Mouse (Mus musculus): Measurements from ENCODE around the gene Pknox1. TPM values are rescaled to one million over a fixed set of nuclear protein-coding genes. Genes with fewer than 3 reads are reported as not detected.
A peak's percentile ranks its signal among the peaks of the same experiment; 100 is the strongest.
"Not testable (repeated sequence)": the region's sequence is repeated elsewhere in the genome, so short reads cannot be mapped to it uniquely, and the experiment has no call there.

Pknox1 gene
- polyA plus RNA-seq, 1 experiment from 2014 or later: 22.7 TPM

- H3K27ac ChIP-seq (ENCODE audit: low read depth, low read length): no peak overlapping the region
- H3K4me2 ChIP-seq: no peak overlapping the region
- no peaks in the 10 kb centered on the region for H3K9me3 ChIP-seq (ENCODE audit: control insufficient read depth, low read length)
- 88% methylated on average over 14 of the region's 14 CpGs for WGBS
- DNase-seq (ENCODE audit: low spot score, missing footprints): no peak
- peaks cover 5% of the 10 kb centered on the region; the same call in 1 of the 2 replicates for H3K36me3 ChIP-seq (ENCODE audit: control insufficient read depth, insufficient read depth, low read length)
- no peak overlapping the region for H3K4me3 ChIP-seq (ENCODE audit: low read depth, low read length)
- H3K4me1 ChIP-seq (ENCODE audit: control insufficient read depth, insufficient read depth, low read length): peaks cover 4% of the 10 kb centered on the region; the same call in 1 of the 2 replicates
- ATAC-seq (ENCODE audit: low FRiP score): no peak
- no peak overlapping the region for H3K9ac ChIP-seq (ENCODE audit: low read length)
- no peaks in the 10 kb centered on the region for H3K27me3 ChIP-seq (ENCODE audit: control insufficient read depth, insufficient read depth, low read length)
These were observed 32.9 kb upstream of the Pknox1 start for GRCm38 (mm10) chr17:31531441-31532158.

GRCm38 (mm10) chr17:31532331-31532730 lies 32.2 kb upstream of the Pknox1 start:
- not testable (repeated sequence) for H3K4me1 ChIP-seq (ENCODE audit: control insufficient read depth, insufficient read depth, low read length); DNase-seq (ENCODE audit: low spot score, missing footprints); H3K4me3 ChIP-seq (ENCODE audit: low read depth, low read length); H3K27ac ChIP-seq (ENCODE audit: low read depth, low read length); H3K36me3 ChIP-seq (ENCODE audit: control insufficient read depth, insufficient read depth, low read length); ATAC-seq (ENCODE audit: low FRiP score); H3K27me3 ChIP-seq (ENCODE audit: control insufficient read depth, insufficient read depth, low read length); H3K9me3 ChIP-seq (ENCODE audit: control insufficient read depth, low read length); H3K9ac ChIP-seq (ENCODE audit: low read length); H3K4me2 ChIP-seq
- 99% methylated on average over 3 of the region's 4 CpGs for WGBS

- Histone ChIP-seq H3K4me3 (ENCODE audit: low read depth, low read length) (no peak overlapping the region), H3K36me3 (ENCODE audit: control insufficient read depth, insufficient read depth, low read length) (no peaks in the 10 kb centered on the region), H3K4me1 (ENCODE audit: control insufficient read depth, insufficient read depth, low read length) (peaks cover 4% of the 10 kb centered on the region; the same call in 1 of the 2 replicates), H3K27me3 (ENCODE audit: control insufficient read depth, insufficient read depth, low read length) (no peaks in the 10 kb centered on the region), H3K9me3 (ENCODE audit: control insufficient read depth, low read length) (no peaks in the 10 kb centered on the region), H3K4me2 (no peak overlapping the region), H3K9ac (ENCODE audit: low read length) (no peak overlapping the region), H3K27ac (ENCODE audit: low read depth, low read length) (no peak overlapping the region)
- DNase-seq (ENCODE audit: low spot score, missing footprints): no peak
- no peak for ATAC-seq (ENCODE audit: low FRiP score)
- WGBS: 72% methylated on average over 4 of the region's 4 CpGs
These were observed 29.2 kb upstream of the Pknox1 start for GRCm38 (mm10) chr17:31535358-31535757.

- 46% methylated on average over 8 of the region's 8 CpGs for WGBS
- no peaks in the 10 kb centered on the region for H3K36me3 ChIP-seq (ENCODE audit: control insufficient read depth, insufficient read depth, low read length)
- H3K4me3 ChIP-seq (ENCODE audit: low read depth, low read length): no peak overlapping the region
- DNase-seq (ENCODE audit: low spot score, missing footprints): peak; percentile 88
- peaks cover 4% of the 10 kb centered on the region; the same call in 1 of the 2 replicates for H3K4me1 ChIP-seq (ENCODE audit: control insufficient read depth, insufficient read depth, low read length)
- H3K9ac ChIP-seq (ENCODE audit: low read length): peak overlapping the region; percentile 51
- no peaks in the 10 kb centered on the region for H3K9me3 ChIP-seq (ENCODE audit: control insufficient read depth, low read length)
- ATAC-seq (ENCODE audit: low FRiP score): peak; percentile 57
- H3K27me3 ChIP-seq (ENCODE audit: control insufficient read depth, insufficient read depth, low read length): no peaks in the 10 kb centered on the region
- H3K27ac ChIP-seq (ENCODE audit: low read depth, low read length): peak overlapping the region; percentile 1
- H3K4me2 ChIP-seq: no peak overlapping the region
These were observed 28.5 kb upstream of the Pknox1 start for GRCm38 (mm10) chr17:31535871-31536629.

DNA sequence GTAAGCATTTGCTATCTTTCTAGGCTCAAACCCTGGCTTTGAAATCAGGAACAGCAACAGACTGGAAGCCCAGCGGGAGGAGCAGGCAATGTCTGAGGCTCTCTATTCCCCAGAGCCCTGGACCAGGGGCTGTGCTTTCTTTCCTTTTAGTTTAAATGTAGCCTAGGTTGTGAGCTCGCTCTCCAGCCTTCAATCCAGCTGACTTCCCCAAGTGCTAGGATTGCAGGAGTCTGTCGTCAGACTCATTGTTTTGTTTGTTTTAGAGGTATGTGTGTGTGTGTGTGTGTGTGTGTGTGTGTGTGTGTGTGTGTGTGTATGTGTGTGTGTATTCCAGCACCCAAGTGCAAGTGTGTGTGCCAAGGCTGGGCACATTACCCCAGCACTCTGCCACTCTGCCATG lies 24.4 kb upstream of the Pknox1 start:
- Histone ChIP-seq H3K4me2 (no peak overlapping the region), H3K27me3 (ENCODE audit: control insufficient read depth, insufficient read depth, low read length) (no peaks in the 10 kb centered on the region), H3K4me1 (ENCODE audit: control insufficient read depth, insufficient read depth, low read length) (peaks cover 4% of the 10 kb centered on the region; the same call in 1 of the 2 replicates), H3K27ac (ENCODE audit: low read depth, low read length) (no peak overlapping the region), H3K9me3 (ENCODE audit: control insufficient read depth, low read length) (no peaks in the 10 kb centered on the region), H3K9ac (ENCODE audit: low read length) (no peak overlapping the region), H3K36me3 (ENCODE audit: control insufficient read depth, insufficient read depth, low read length) (no peaks in the 10 kb centered on the region), H3K4me3 (ENCODE audit: low read depth, low read length) (no peak overlapping the region)
- DNase-seq (ENCODE audit: low spot score, missing footprints): no peak
- no peak for ATAC-seq (ENCODE audit: low FRiP score)
- WGBS: 64% methylated on average over 3 of the region's 3 CpGs

GRCm38 (mm10) chr17:31540809-31541459 lies 23.6 kb upstream of the Pknox1 start:
- Histone ChIP-seq H3K36me3 (ENCODE audit: control insufficient read depth, insufficient read depth, low read length) (no peaks in the 10 kb centered on the region), H3K4me1 (ENCODE audit: control insufficient read depth, insufficient read depth, low read length) (peaks cover 2% of the 10 kb centered on the region; the same call in 1 of the 2 replicates), H3K27ac (ENCODE audit: low read depth, low read length) (no peak overlapping the region), H3K9me3 (ENCODE audit: control insufficient read depth, low read length) (no peaks in the 10 kb centered on the region), H3K4me3 (ENCODE audit: low read depth, low read length) (no peak overlapping the region), H3K27me3 (ENCODE audit: control insufficient read depth, insufficient read depth, low read length) (no peaks in the 10 kb centered on the region), H3K9ac (ENCODE audit: low read length) (no peak overlapping the region), H3K4me2 (no peak overlapping the region)
- DNase-seq (ENCODE audit: low spot score, missing footprints) (no peak), ATAC-seq (ENCODE audit: low FRiP score) (no peak)
- WGBS: 66% methylated on average over 4 of the region's 4 CpGs

DNA sequence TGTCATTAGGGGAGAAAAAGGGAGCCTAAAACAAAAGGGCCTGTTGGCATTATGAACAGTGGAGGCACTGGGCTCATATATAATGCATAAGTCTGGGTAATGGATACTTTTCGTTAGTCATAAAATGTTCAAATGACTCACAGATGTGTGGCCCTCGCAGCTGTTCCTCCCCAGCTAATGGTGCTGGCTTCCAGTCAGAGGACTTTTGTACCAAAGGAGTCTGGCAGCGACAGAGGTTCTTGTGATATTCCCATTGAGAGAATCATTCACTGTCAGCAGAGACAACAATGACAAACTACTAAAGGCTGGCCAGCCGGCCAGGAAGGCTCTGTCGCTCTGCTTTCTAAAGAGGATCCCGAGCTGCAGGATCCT lies 23.1 kb upstream of the Pknox1 start:
- Histone ChIP-seq H3K36me3 (ENCODE audit: control insufficient read depth, insufficient read depth, low read length) (no peaks in the 10 kb centered on the region), H3K9me3 (ENCODE audit: control insufficient read depth, low read length) (no peaks in the 10 kb centered on the region), H3K4me3 (ENCODE audit: low read depth, low read length) (no peak overlapping the region), H3K4me2 (no peak overlapping the region), H3K27ac (ENCODE audit: low read depth, low read length) (no peak overlapping the region), H3K27me3 (ENCODE audit: control insufficient read depth, insufficient read depth, low read length) (no peaks in the 10 kb centered on the region), H3K9ac (ENCODE audit: low read length) (no peak overlapping the region), H3K4me1 (ENCODE audit: control insufficient read depth, insufficient read depth, low read length) (no peaks in the 10 kb centered on the region)
- no peak for ATAC-seq (ENCODE audit: low FRiP score)
- 63% methylated on average over 6 of the region's 6 CpGs for WGBS
- DNase-seq (ENCODE audit: low spot score, missing footprints): peak; percentile 77

DNA sequence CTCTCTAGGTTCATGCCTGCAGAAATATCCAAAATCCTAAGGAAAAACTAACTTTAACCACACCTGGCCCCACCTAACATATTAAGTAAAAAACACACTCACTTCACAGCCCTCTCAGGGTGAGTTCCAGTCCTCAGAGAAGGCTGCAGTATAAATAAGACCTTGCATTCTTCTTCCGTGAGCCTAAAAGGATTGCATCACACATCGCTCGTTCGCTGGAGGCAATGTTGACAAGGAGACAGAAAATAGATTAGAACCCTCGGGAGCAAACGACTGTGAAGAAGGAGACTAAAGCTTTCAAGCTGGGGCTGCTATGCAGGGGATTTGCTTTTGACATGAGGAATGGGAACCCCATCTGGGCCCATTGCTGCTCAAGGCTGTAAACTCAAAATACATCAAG lies 21.0 kb upstream of the Pknox1 start:
- Histone ChIP-seq H3K4me3 (ENCODE audit: low read depth, low read length) (no peak overlapping the region), H3K36me3 (ENCODE audit: control insufficient read depth, insufficient read depth, low read length) (no peaks in the 10 kb centered on the region), H3K27me3 (ENCODE audit: control insufficient read depth, insufficient read depth, low read length) (no peaks in the 10 kb centered on the region), H3K27ac (ENCODE audit: low read depth, low read length) (no peak overlapping the region), H3K9ac (ENCODE audit: low read length) (no peak overlapping the region), H3K9me3 (ENCODE audit: control insufficient read depth, low read length) (no peaks in the 10 kb centered on the region), H3K4me1 (ENCODE audit: control insufficient read depth, insufficient read depth, low read length) (peaks cover 4% of the 10 kb centered on the region; the same call in 1 of the 2 replicates), H3K4me2 (no peak overlapping the region)
- 35% methylated on average over 6 of the region's 6 CpGs for WGBS
- no peak for DNase-seq (ENCODE audit: low spot score, missing footprints)
- ATAC-seq (ENCODE audit: low FRiP score): no peak

Data from midbrain, embryonic 11.5 days (tissue).